Mouse (Mus musculus) gastrocnemius, postnatal 4 days (tissue): ENCODE data around the gene Fezf2. TPM values are rescaled to one million over a fixed set of nuclear protein-coding genes. Genes with fewer than 3 reads are reported as not detected.

Source experiments
- DNase-seq, 2 experiments: peaks; one replicate each; pipeline ENCODE4 v3.0.0; 2021 to 2022; ENCODE audit warnings: low spot score in 2 of 2, mixed read lengths in 2 of 2
- total RNA-seq, 2 experiments: library from RNA; stranded (reverse); gene quantifications; 2 replicates each; pipeline ENCODE4 v1.2.3; 2021

The Fezf2 gene
- total RNA-seq, 2 experiments from 2014 or later, result not detected

- DNase-seq, result no peak
Observed at GRCm38 (mm10) chr14:12343451-12343941, 4.5 kb downstream of the Fezf2 start.

GRCm38 (mm10) chr14:12342458-12343131, 5.4 kb downstream of the Fezf2 start:
- DNase-seq, result no peak

GRCm38 (mm10) chr14:12341789-12342457, 6.1 kb downstream of the Fezf2 start:
- no peak for DNase-seq

GRCm38 (mm10) chr14:12341075-12341788, 6.8 kb downstream of the Fezf2 start:
- no peak for DNase-seq

- no peak for DNase-seq
Observed at GRCm38 (mm10) chr14:12340238-12341074, 7.5 kb downstream of the Fezf2 start.

- DNase-seq, result no peak
Observed at GRCm38 (mm10) chr14:12338811-12339565, 9.0 kb downstream of the Fezf2 start.

- DNase-seq, result no peak
Observed at GRCm38 (mm10) chr14:12337998-12338809, 9.8 kb downstream of the Fezf2 start.

- DNase-seq, result no peak
Observed at GRCm38 (mm10) chr14:12337421-12337997, 10.5 kb downstream of the Fezf2 start.

- no peak for DNase-seq
Observed at GRCm38 (mm10) chr14:12334925-12335324, 13.1 kb downstream of the Fezf2 start.

GRCm38 (mm10) chr14:12333622-12334021, 14.4 kb downstream of the Fezf2 start:
- DNase-seq, result no peak

GRCm38 (mm10) chr14:12303106-12303505, 44.9 kb downstream of the Fezf2 start:
- no peak for DNase-seq

GRCm38 (mm10) chr14:12300677-12301076, 47.3 kb downstream of the Fezf2 start:
- no peak for DNase-seq

- no peak for DNase-seq
Observed at GRCm38 (mm10) chr14:12300275-12300674, 47.7 kb downstream of the Fezf2 start.

GRCm38 (mm10) chr14:12299654-12300053, 48.3 kb downstream of the Fezf2 start:
- DNase-seq, result no peak

GRCm38 (mm10) chr14:12299171-12299570, 48.8 kb downstream of the Fezf2 start:
- DNase-seq, result no peak

GRCm38 (mm10) chr14:12296391-12296790, 51.6 kb downstream of the Fezf2 start:
- DNase-seq, result no peak
